Mouse (Mus musculus) lung, embryonic 14.5 days (tissue): Measurements from ENCODE around the gene Gm1113. TPM values are rescaled to one million over a fixed set of nuclear protein-coding genes. Genes with fewer than 3 reads are reported as not detected.

Experiments used
- ATAC-seq: fragments of 200-750 bp; cut with Nextera tagmentation; 2 replicates; pipeline ENCODE4 v1.8.0; 2017; ENCODE audit warnings: mild to moderate bottlenecking, moderate TSS enrichment, moderate library complexity; ENCODE audit not compliant: insufficient read depth
- DNase-seq: peaks from one replicate; pipeline ENCODE4 v3.0.0-alpha.2; 2015
- H3K27ac ChIP-seq: fragments of 300-500 bp; sonication (generic); 2 replicates; pipeline ENCODE4 v1.5.1; 2014; ENCODE audit warnings: low read depth, mild to moderate bottlenecking, moderate library complexity
- H3K27me3 ChIP-seq: fragments of 300-500 bp; sonication (generic); 2 replicates; pipeline ENCODE4 v1.6.1; 2014; ENCODE audit warnings: low read length, control low read depth; ENCODE audit not compliant: insufficient read depth
- H3K36me3 ChIP-seq: fragments of 300-500 bp; sonication (generic); 2 replicates; pipeline ENCODE4 v1.6.1; 2014; ENCODE audit warnings: control low read depth; ENCODE audit not compliant: insufficient read depth
- H3K4me1 ChIP-seq: fragments of 300-500 bp; sonication (generic); 2 replicates; pipeline ENCODE4 v1.6.1; 2014; ENCODE audit warnings: antibody characterized with exemption, control low read depth; ENCODE audit not compliant: insufficient read depth
- H3K4me2 ChIP-seq: fragments of 300-500 bp; sonication (generic); 2 replicates; pipeline ENCODE4 v1.6.1; 2014; ENCODE audit warnings: mild to moderate bottlenecking
- H3K4me3 ChIP-seq: fragments of 300-500 bp; sonication (generic); 2 replicates; pipeline ENCODE4 v1.5.1; 2014; ENCODE audit warnings: low read depth, low read length
- H3K9ac ChIP-seq: fragments of 300-500 bp; sonication (generic); 2 replicates; pipeline ENCODE4 v1.6.1; 2014
- H3K9me3 ChIP-seq: fragments of 300-500 bp; sonication (generic); 2 replicates; pipeline ENCODE4 v1.6.1; 2016; ENCODE audit warnings: low read depth, low read length, control low read depth
- CTCF ChIP-seq: IDR thresholded peaks from 2 replicates; pipeline ENCODE4 v1.5.1; 2016; ENCODE audit warnings: antibody characterized with exemption, low read depth
- WGBS: fragments of 180-500 bp; shearing (Covaris S2); extraction: QIAGEN DNeasy Blood & Tissue Kit; methylation state at CpG from one replicate; pipeline ENCODE4 v1.1.7; 2014; 5-methylcytosine and 5-hydroxymethylcytosine counted together
- polyA plus RNA-seq: library from polyadenylated mRNA; unstranded; fragments of >200 nt; fragmentation: Nextera tagmentation; extraction: Ambion mirVana; gene quantifications from 2 replicates; pipeline ENCODE4 v1.2.1, GENCODE M21; 2014

Gm1113 gene
- polyA plus RNA-seq, 1 experiment from 2014 or later = not detected

DNA sequence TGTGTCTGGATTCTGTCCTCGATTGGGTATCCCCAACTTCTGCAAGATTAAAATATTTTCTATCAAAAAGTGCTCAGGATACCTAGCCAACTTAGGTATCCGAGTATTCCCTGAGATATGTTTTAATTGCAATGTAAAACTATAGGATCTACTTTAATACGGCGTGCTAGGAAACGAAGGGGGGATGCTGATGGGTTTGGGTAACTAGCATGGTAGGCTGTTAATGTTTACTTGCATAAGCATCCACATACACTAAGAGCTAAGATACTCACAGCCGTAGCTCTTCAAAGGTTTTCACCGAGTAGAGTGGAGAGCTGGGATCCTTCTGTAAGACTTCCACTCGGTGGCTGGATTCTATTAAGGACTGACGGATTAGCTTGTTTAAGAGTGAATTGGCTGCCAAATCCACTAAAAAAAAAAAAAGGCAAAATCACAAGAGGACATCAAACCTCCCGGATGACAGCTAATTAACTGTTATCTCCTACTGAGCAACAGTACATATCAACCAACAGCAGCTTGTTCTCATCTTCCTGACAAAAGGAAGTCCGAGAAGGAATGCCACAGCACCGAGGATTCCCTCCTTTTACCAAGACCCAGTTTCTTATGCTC lies 38.5 kb upstream of the Gm1113 start:
- no peak for TF ChIP-seq CTCF
- DNase-seq (peak; percentile 78), ATAC-seq (peak; percentile 22; the same call in 1 of the 2 replicates)
- Histone ChIP-seq H3K9ac (no peak overlapping the region), H3K9me3 (no peaks in the 10 kb centered on the region), H3K27me3 (0 out of 2 replicates have a peak, but pooled peaks cover 5% of the 10 kb centered on the region), H3K4me1 (0 out of 2 replicates have a peak, but pooled peaks cover 5% of the 10 kb centered on the region), H3K27ac (no peak overlapping the region), H3K4me2 (no peak overlapping the region; the same call in 1 of the 2 replicates), H3K4me3 (no peak overlapping the region), H3K36me3 (peaks cover 8% of the 10 kb centered on the region)
- WGBS = 45% methylated on average over 12 of the region's 12 CpGs

GRCm38 (mm10) chr9:35548455-35548854 lies 30.4 kb upstream of the Gm1113 start:
- H3K36me3 ChIP-seq = no peaks in the 10 kb centered on the region
- H3K9me3 ChIP-seq = no peaks in the 10 kb centered on the region
- H3K4me1 ChIP-seq = no peaks in the 10 kb centered on the region
- no peak overlapping the region for H3K4me3 ChIP-seq
- H3K4me2 ChIP-seq = no peak overlapping the region
- H3K27me3 ChIP-seq = no peaks in the 10 kb centered on the region
- WGBS = 76% methylated on average over 9 of the region's 9 CpGs
- DNase-seq = no peak
- ATAC-seq = no peak
- no peak for TF ChIP-seq CTCF
- H3K9ac ChIP-seq = no peak overlapping the region
- no peak overlapping the region for H3K27ac ChIP-seq

GRCm38 (mm10) chr9:35546745-35547144 lies 28.7 kb upstream of the Gm1113 start:
- DNase-seq (no peak), ATAC-seq (no peak)
- no peak overlapping the region for H3K4me3 ChIP-seq
- 67% methylated on average over 9 of the region's 9 CpGs for WGBS
- no peaks in the 10 kb centered on the region for H3K9me3 ChIP-seq
- H3K27ac ChIP-seq = no peak overlapping the region
- no peaks in the 10 kb centered on the region for H3K36me3 ChIP-seq
- no peaks in the 10 kb centered on the region for H3K4me1 ChIP-seq
- H3K27me3 ChIP-seq = no peaks in the 10 kb centered on the region
- no peak for TF ChIP-seq CTCF
- no peak overlapping the region for H3K4me2 ChIP-seq
- no peak overlapping the region for H3K9ac ChIP-seq

DNA sequence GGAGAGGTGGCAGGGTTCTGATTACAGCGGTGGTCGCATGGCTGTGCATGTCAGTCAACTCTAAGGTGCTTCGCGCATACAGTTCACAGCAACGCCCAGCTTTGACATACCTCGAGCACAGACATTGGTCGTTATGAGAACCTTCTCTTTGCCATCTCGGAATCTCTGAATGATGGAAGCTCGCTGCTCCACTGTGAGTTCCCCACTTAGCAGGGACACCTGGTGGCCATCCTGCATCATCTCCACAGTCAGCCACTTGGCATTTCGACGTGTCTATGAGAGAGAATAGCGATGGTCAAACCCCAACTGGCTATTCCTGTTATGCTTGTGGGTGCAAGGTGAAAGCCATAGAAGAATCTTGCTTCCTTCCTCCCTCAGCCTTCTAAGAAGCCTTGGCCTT lies 27.6 kb upstream of the Gm1113 start:
- Histone ChIP-seq H3K9me3 (no peaks in the 10 kb centered on the region), H3K36me3 (no peaks in the 10 kb centered on the region), H3K27ac (no peak overlapping the region), H3K4me2 (no peak overlapping the region), H3K27me3 (no peaks in the 10 kb centered on the region), H3K9ac (no peak overlapping the region), H3K4me1 (no peaks in the 10 kb centered on the region), H3K4me3 (no peak overlapping the region)
- DNase-seq = no peak
- WGBS = 59% methylated on average over 12 of the region's 12 CpGs
- ATAC-seq = no peak
- peak; percentile 15; the same call in 1 of the 2 replicates for TF ChIP-seq CTCF

- DNase-seq = no peak
- Histone ChIP-seq H3K36me3 (no peaks in the 10 kb centered on the region), H3K4me3 (no peak overlapping the region), H3K4me2 (no peak overlapping the region), H3K9ac (no peak overlapping the region), H3K27ac (no peak overlapping the region), H3K27me3 (no peaks in the 10 kb centered on the region), H3K9me3 (no peaks in the 10 kb centered on the region), H3K4me1 (no peaks in the 10 kb centered on the region)
- TF ChIP-seq CTCF = no peak
- no peak for ATAC-seq
- 59% methylated on average over 2 of the region's 2 CpGs for WGBS
Measured at GRCm38 (mm10) chr9:35544666-35545065, 26.6 kb upstream of the Gm1113 start.

GRCm38 (mm10) chr9:35543099-35543860 lies 25.2 kb upstream of the Gm1113 start:
- no peak for ATAC-seq
- no peak for DNase-seq
- H3K27ac ChIP-seq = no peak overlapping the region
- WGBS = 81% methylated on average over 14 of the region's 14 CpGs
- no peak overlapping the region for H3K9ac ChIP-seq
- no peak overlapping the region for H3K4me3 ChIP-seq
- H3K27me3 ChIP-seq = no peaks in the 10 kb centered on the region
- no peak for TF ChIP-seq CTCF
- H3K36me3 ChIP-seq = no peaks in the 10 kb centered on the region
- H3K4me1 ChIP-seq = no peaks in the 10 kb centered on the region
- no peaks in the 10 kb centered on the region for H3K9me3 ChIP-seq
- no peak overlapping the region for H3K4me2 ChIP-seq

- ATAC-seq (no peak), DNase-seq (no peak)
- H3K36me3 ChIP-seq = no peaks in the 10 kb centered on the region
- H3K9me3 ChIP-seq = no peaks in the 10 kb centered on the region
- no peaks in the 10 kb centered on the region for H3K27me3 ChIP-seq
- H3K4me3 ChIP-seq = no peak overlapping the region
- H3K4me2 ChIP-seq = no peak overlapping the region
- TF ChIP-seq CTCF = no peak
- H3K4me1 ChIP-seq = no peaks in the 10 kb centered on the region
- H3K9ac ChIP-seq = no peak overlapping the region
- no peak overlapping the region for H3K27ac ChIP-seq
- WGBS = 63% methylated on average over 6 of the region's 6 CpGs
Measured at GRCm38 (mm10) chr9:35541941-35542340, 23.9 kb upstream of the Gm1113 start.
